Comparison of ENCODE assay signal across 8 mouse cellular contexts in genomic region chr7:90302647-90303552, GRCm38 (mm10). TPM values are rescaled to one million over a fixed set of nuclear protein-coding genes. Genes with fewer than 3 reads are reported as not detected.
DNase-seq lines count a peak whose midpoint lies in the region; ATAC-seq and TF ChIP-seq lines count a peak whose summit lies in the region.

No protein-coding gene starts in this region.

- no peaks in the 10 kb centered on the region for H3K36me3 ChIP-seq in spleen, adult 2 months (ENCODE audit: control insufficient read depth, insufficient read depth, low read length)
- no peaks in the 10 kb centered on the region for H3K36me3 ChIP-seq in embryonic facial prominence, embryonic 14.5 days (ENCODE audit: control insufficient read depth, insufficient read depth, low read length)
- no peaks in the 10 kb centered on the region for H3K36me3 ChIP-seq in intestine, embryonic 16.5 days (ENCODE audit: control insufficient read depth, insufficient read depth, low read length)
- H3K36me3 ChIP-seq in midbrain, embryonic 10.5 days: no peaks in the 10 kb centered on the region

- DNase-seq in spleen, adult 2 months (ENCODE audit: low read depth in 1 of 2, low spot score in 2 of 2): peak in 1 of 2 experiments; percentile 12
- no peak for DNase-seq in spleen, postnatal 10 days (ENCODE audit: low spot score in 2 of 2)
- DNase-seq in embryonic facial prominence, embryonic 14.5 days (ENCODE audit: low spot score): no peak
- DNase-seq in midbrain, embryonic 10.5 days (ENCODE audit: low spot score): peak; percentile 28
- DNase-seq in thymus, postnatal 10 days (ENCODE audit: low spot score in 2 of 2): peak; percentile 33 to 45
- no peak for DNase-seq in gastrocnemius, adult 18-20 months (ENCODE audit: low spot score)
- DNase-seq in layer of hippocampus, postnatal 14 days (ENCODE audit: low spot score in 2 of 2): no peak

- peaks cover 9% of the 10 kb centered on the region; the same call in 1 of the 2 replicates for H3K4me1 ChIP-seq in spleen, adult 2 months (ENCODE audit: control insufficient read depth, insufficient read depth, insufficient read length)
- no peaks in the 10 kb centered on the region for H3K4me1 ChIP-seq in embryonic facial prominence, embryonic 14.5 days (ENCODE audit: control insufficient read depth, insufficient read depth, low read length)
- H3K4me1 ChIP-seq in intestine, embryonic 16.5 days (ENCODE audit: control insufficient read depth, insufficient read depth, low read length): 0 out of 2 replicates have a peak, but pooled peaks cover 6% of the 10 kb centered on the region
- H3K4me1 ChIP-seq in midbrain, embryonic 10.5 days: peaks cover 38% of the 10 kb centered on the region

- no peak for TF ChIP-seq CTCF in spleen, adult 2 months (IDR thresholded peaks at IDR 0.05; ENCODE audit: extremely low read depth, insufficient read depth, insufficient read length, insufficient replicate concordance)

- WGBS in spleen, adult 2 months: 4% methylated on average over 27 of the region's 27 CpGs
- 3% methylated on average over 24 of the region's 27 CpGs for WGBS in embryonic facial prominence, embryonic 14.5 days
- WGBS in intestine, embryonic 16.5 days: 3% methylated on average over 27 of the region's 27 CpGs
- 7% methylated on average over 27 of the region's 27 CpGs for WGBS in midbrain, embryonic 10.5 days

- H3K4me3 ChIP-seq in spleen, adult 2 months (ENCODE audit: extremely low read depth, insufficient read depth, insufficient read length): peak overlapping the region; percentile 55
- H3K4me3 ChIP-seq in embryonic facial prominence, embryonic 14.5 days (ENCODE audit: low read depth, low read length): peak overlapping the region; percentile 70
- peak overlapping the region; percentile 66 for H3K4me3 ChIP-seq in intestine, embryonic 16.5 days (ENCODE audit: low read length)
- H3K4me3 ChIP-seq in midbrain, embryonic 10.5 days: peak overlapping the region; percentile 72

- TF ChIP-seq POLR2A in spleen, adult 2 months (IDR thresholded peaks at IDR 0.05; ENCODE audit: low read depth, low read length): no peak

- peak overlapping the region; percentile 73 for H3K9ac ChIP-seq in embryonic facial prominence, embryonic 14.5 days (ENCODE audit: low read depth, low read length)
- H3K9ac ChIP-seq in intestine, embryonic 16.5 days (ENCODE audit: low read depth, low read length): peak overlapping the region; percentile 68

- H3K4me2 ChIP-seq in embryonic facial prominence, embryonic 14.5 days (ENCODE audit: low read depth, low read length): peak overlapping the region; percentile 97
- H3K4me2 ChIP-seq in intestine, embryonic 16.5 days (ENCODE audit: low read depth, low read length): peak overlapping the region; percentile 98

- ATAC-seq in embryonic facial prominence, embryonic 14.5 days (ENCODE audit: low read depth): peak; percentile 56; the same call in 1 of the 2 replicates
- peak; percentile 74 for ATAC-seq in intestine, embryonic 16.5 days

- H3K27ac ChIP-seq in spleen, adult 2 months (ENCODE audit: insufficient read depth, low read length): no peak overlapping the region
- peak overlapping the region; percentile 15; the same call in 1 of the 2 replicates for H3K27ac ChIP-seq in embryonic facial prominence, embryonic 14.5 days (replicated peaks; ENCODE audit: low read depth, low read length)
- no peak overlapping the region for H3K27ac ChIP-seq in intestine, embryonic 16.5 days (ENCODE audit: low read length)
- peak overlapping the region; percentile 74 for H3K27ac ChIP-seq in midbrain, embryonic 10.5 days (replicated peaks)

- H3K27me3 ChIP-seq in spleen, adult 2 months (ENCODE audit: control insufficient read depth, insufficient read depth, low read length): 0 out of 2 replicates have a peak, but pooled peaks cover 4% of the 10 kb centered on the region
- peaks cover 17% of the 10 kb centered on the region for H3K27me3 ChIP-seq in embryonic facial prominence, embryonic 14.5 days (replicated peaks; ENCODE audit: control insufficient read depth, insufficient read depth, low read length)
- 0 out of 2 replicates have a peak, but pooled peaks cover 4% of the 10 kb centered on the region for H3K27me3 ChIP-seq in intestine, embryonic 16.5 days (replicated peaks; ENCODE audit: control insufficient read depth, insufficient read depth, low read length)
- peaks cover 60% of the 10 kb centered on the region for H3K27me3 ChIP-seq in midbrain, embryonic 10.5 days (ENCODE audit: low read depth, poor library complexity, severe bottlenecking)

- no peaks in the 10 kb centered on the region for H3K9me3 ChIP-seq in embryonic facial prominence, embryonic 14.5 days (ENCODE audit: control insufficient read depth, low read length)
- H3K9me3 ChIP-seq in intestine, embryonic 16.5 days (ENCODE audit: control insufficient read depth, low read length): no peaks in the 10 kb centered on the region
- H3K9me3 ChIP-seq in midbrain, embryonic 10.5 days (replicated peaks): no peaks in the 10 kb centered on the region

RNA-seq across cellular contexts. Expression of gene Sytl2, which starts 0.8 kb away (rescaled TPM):
- polyA plus RNA-seq in spleen, adult 2 months (2012; rRNA removed): 1.2 and 1.4 TPM in 2 replicates
- polyA plus RNA-seq in embryonic facial prominence, embryonic 14.5 days (2014; fragmentation: Nextera tagmentation; extraction: Ambion mirVana): 29.7 and 34.6 TPM in 2 replicates
- 8.9 and 9.4 TPM in 2 replicates for polyA plus RNA-seq in intestine, embryonic 16.5 days (2015; fragmentation: Nextera tagmentation; extraction: Ambion mirVana)
- 3.8 and 4.3 TPM in 2 replicates for polyA plus RNA-seq in midbrain, embryonic 10.5 days (2016; fragmentation: Nextera tagmentation; extraction: Ambion mirVana)
- total RNA-seq in gastrocnemius, adult 18-20 months (2021): 1 to 10 TPM; 3.4 to 3.7 TPM
- 10 to 100 TPM; 36.6 to 45.3 TPM for total RNA-seq in layer of hippocampus, postnatal 14 days (2021)

RNA-seq across cellular contexts. Expression of gene Ccdc83, which starts 37.3 kb away (rescaled TPM):
- not detected in 2 replicates for polyA plus RNA-seq in spleen, adult 2 months (2012; rRNA removed)
- 0.14 TPM in 1 of 2 replicates, not detected in the other for polyA plus RNA-seq in embryonic facial prominence, embryonic 14.5 days (2014; fragmentation: Nextera tagmentation; extraction: Ambion mirVana)
- polyA plus RNA-seq in intestine, embryonic 16.5 days (2015; fragmentation: Nextera tagmentation; extraction: Ambion mirVana): not detected in 2 replicates
- polyA plus RNA-seq in midbrain, embryonic 10.5 days (2016; fragmentation: Nextera tagmentation; extraction: Ambion mirVana): not detected in 2 replicates
- not detected for total RNA-seq in gastrocnemius, adult 18-20 months (2021)
- total RNA-seq in layer of hippocampus, postnatal 14 days (2021): not detected

Comparison
In these comparisons a context has a peak if more than half of its experiments do, and no peak if none do; other contexts are left out.
1. DNase-seq: peak in midbrain, embryonic 10.5 days (single experiment) and thymus, postnatal 10 days (2 of 2); none in spleen, postnatal 10 days (0 of 2), embryonic facial prominence, embryonic 14.5 days (single experiment), gastrocnemius, adult 18-20 months (single experiment) and layer of hippocampus, postnatal 14 days (0 of 2).
2. H3K27ac ChIP-seq: peak in embryonic facial prominence, embryonic 14.5 days (single experiment) and midbrain, embryonic 10.5 days (single experiment); none in spleen, adult 2 months (single experiment) and intestine, embryonic 16.5 days (single experiment).
3. Peak in every context shown above with its lines, with median percentiles within 50 percentile points of each other: H3K4me3 ChIP-seq.